ENCODE assay signal across 11 mouse cellular contexts in genomic region chr4:141211646-141212045, GRCm38 (mm10). TPM values are rescaled to one million over a fixed set of nuclear protein-coding genes. Genes with fewer than 3 reads are reported as not detected.
"Had no signal": no experiment of that assay in that cellular context is flagged by ENCODE, and none has a peak within 500 bp of the region (broad histone marks: within the 10 kb centered on the region; RNA-seq: fewer than 3 reads in every experiment).

No protein-coding gene starts in this region.

- DNase-seq: gastrocnemius, postnatal 25 days; heart, adult 18-20 months; heart, postnatal 14 days; heart, postnatal 36 days; kidney, adult 18-20 months; kidney, adult 8-10 months; kidney, postnatal 10 days; kidney, postnatal 25 days; left cerebral cortex, postnatal 4 days had no signal

RNA-seq across cellular contexts. Expression of gene Arhgef19, which starts 27.7 kb away (rescaled TPM):
- total RNA-seq: granulocyte monocyte progenitor cell, adult 5-6 weeks; hematopoietic stem cell, adult 5-6 weeks had no signal
